Mouse (Mus musculus) forebrain, embryonic 11.5 days (tissue): Measurements from ENCODE around the gene Vmn1r55. TPM values are rescaled to one million over a fixed set of nuclear protein-coding genes. Genes with fewer than 3 reads are reported as not detected.

Experiments
- ATAC-seq: fragments of 200-750 bp; cut with Nextera tagmentation; replicated peaks from 2 replicates; pipeline ENCODE4 v1.8.0; 2017; ENCODE audit warnings: moderate TSS enrichment; ENCODE audit not compliant: low FRiP score
- DNase-seq: peaks from one replicate; pipeline ENCODE4 v3.0.0-alpha.2; 2017; ENCODE audit warnings: low spot score
- H3K27ac ChIP-seq: fragments of 300-500 bp; sonication (generic); 2 replicates; pipeline ENCODE4 v1.5.1; 2014; ENCODE audit warnings: low read depth, low read length
- H3K27me3 ChIP-seq: fragments of 300-500 bp; sonication (generic); 2 replicates; pipeline ENCODE4 v1.6.1; 2014; ENCODE audit warnings: mild to moderate bottlenecking, low read length, mixed read lengths; ENCODE audit not compliant: control insufficient read depth, insufficient read depth
- H3K36me3 ChIP-seq: fragments of 300-500 bp; sonication (generic); 2 replicates; pipeline ENCODE4 v1.6.1; 2014; ENCODE audit warnings: mild to moderate bottlenecking, low read length, moderate library complexity, mixed read lengths; ENCODE audit not compliant: control insufficient read depth, insufficient read depth
- H3K4me1 ChIP-seq: fragments of 300-500 bp; sonication (generic); replicated peaks from 2 replicates; pipeline ENCODE4 v1.6.1; 2014; ENCODE audit warnings: low read length, mixed read lengths; ENCODE audit not compliant: control insufficient read depth, insufficient read depth
- H3K4me2 ChIP-seq: fragments of 300-500 bp; sonication (generic); 2 replicates; pipeline ENCODE4 v1.6.1; 2014; ENCODE audit warnings: low read depth, mild to moderate bottlenecking, low read length, moderate library complexity, mixed read lengths; ENCODE audit not compliant: severe bottlenecking
- H3K4me3 ChIP-seq: fragments of 300-500 bp; sonication (generic); 2 replicates; pipeline ENCODE4 v1.5.1; 2014; ENCODE audit warnings: low read depth, low read length
- H3K9ac ChIP-seq: fragments of 300-500 bp; sonication (generic); 2 replicates; pipeline ENCODE4 v1.6.1; 2014; ENCODE audit warnings: low read length
- H3K9me3 ChIP-seq: fragments of 300-500 bp; sonication (generic); 2 replicates; pipeline ENCODE4 v1.6.1; 2016; ENCODE audit warnings: low read length, mixed read lengths; ENCODE audit not compliant: control insufficient read depth
- WGBS: fragments of 180-500 bp; shearing (Covaris S2); extraction: QIAGEN DNeasy Blood & Tissue Kit; methylation state at CpG from one replicate; pipeline ENCODE4 v1.1.7; 2014; 5-methylcytosine and 5-hydroxymethylcytosine counted together
- polyA plus RNA-seq: library from polyadenylated mRNA; unstranded; fragments of >200 nt; fragmentation: Nextera tagmentation; extraction: Ambion mirVana; gene quantifications from 2 replicates; pipeline ENCODE4 v1.2.1, GENCODE M21; 2014

The Vmn1r55 gene
- polyA plus RNA-seq, 1 experiment from 2014 or later: not detected

DNA sequence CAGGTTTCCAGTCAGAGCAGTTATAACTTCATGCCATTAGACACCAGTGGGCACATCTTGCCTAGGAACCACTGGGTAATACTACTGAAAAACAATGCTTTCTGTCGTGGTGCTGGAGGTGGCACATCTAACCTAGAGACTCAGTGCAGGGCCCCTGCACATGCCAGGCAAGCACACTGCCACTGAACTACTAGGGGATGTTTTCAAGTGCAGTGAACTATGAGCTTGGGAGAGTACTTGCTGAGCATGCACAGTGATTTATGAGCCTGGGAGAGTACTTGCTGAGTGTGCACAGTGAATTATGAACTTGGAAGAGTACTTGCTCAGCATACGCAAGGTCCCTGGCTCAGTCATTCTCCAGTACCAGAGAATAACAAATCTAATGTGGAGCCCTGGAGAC, 46.9 kb downstream of the Vmn1r55 start:
- peaks cover 6% of the 10 kb centered on the region; the same call in 1 of the 2 replicates for H3K36me3 ChIP-seq
- H3K9me3 ChIP-seq: no peaks in the 10 kb centered on the region
- H3K4me1 ChIP-seq: no peaks in the 10 kb centered on the region
- no peak for DNase-seq
- ATAC-seq: no peak
- H3K27me3 ChIP-seq: no peaks in the 10 kb centered on the region
- WGBS: 88% methylated on average over 2 of the region's 2 CpGs
- no peak overlapping the region for H3K27ac ChIP-seq
- no peak overlapping the region for H3K9ac ChIP-seq
- H3K4me2 ChIP-seq: no peak overlapping the region
- H3K4me3 ChIP-seq: no peak overlapping the region

DNA sequence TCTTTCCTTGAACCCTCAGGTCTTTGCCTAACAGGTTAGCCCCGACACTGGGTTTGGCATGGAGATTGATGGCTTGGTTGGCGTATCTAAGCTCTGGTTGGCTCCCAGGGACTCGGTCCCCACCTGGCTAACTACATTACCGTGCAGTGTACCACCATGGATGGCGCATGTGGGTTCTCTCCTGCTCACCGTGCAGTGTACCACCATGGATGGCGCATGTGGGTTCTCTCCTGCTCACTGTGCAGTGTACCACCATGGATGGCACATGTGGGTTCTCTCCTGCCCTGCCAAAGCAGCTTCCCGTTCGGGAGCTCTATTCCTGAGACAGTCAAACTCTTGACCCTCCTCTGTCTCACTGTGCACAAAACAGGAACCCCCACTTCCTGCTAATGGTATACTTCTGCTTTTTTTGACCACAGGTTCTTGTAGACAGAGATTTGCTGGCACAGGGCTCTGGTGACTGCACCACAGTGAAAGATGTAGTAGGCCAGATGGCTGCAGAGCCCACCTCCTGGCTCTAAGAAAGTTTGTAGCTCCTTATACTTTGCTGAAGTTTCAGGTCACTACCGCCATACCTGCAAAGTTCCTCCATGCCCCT, 48.3 kb downstream of the Vmn1r55 start:
- no peak overlapping the region for H3K4me3 ChIP-seq
- 95% methylated on average over 10 of the region's 10 CpGs for WGBS
- DNase-seq: no peak
- no peak overlapping the region for H3K27ac ChIP-seq
- no peak overlapping the region for H3K4me2 ChIP-seq
- H3K27me3 ChIP-seq: no peaks in the 10 kb centered on the region
- peaks cover 6% of the 10 kb centered on the region; the same call in 1 of the 2 replicates for H3K36me3 ChIP-seq
- no peaks in the 10 kb centered on the region for H3K9me3 ChIP-seq
- no peak overlapping the region for H3K9ac ChIP-seq
- ATAC-seq: no peak
- H3K4me1 ChIP-seq: no peaks in the 10 kb centered on the region

DNA sequence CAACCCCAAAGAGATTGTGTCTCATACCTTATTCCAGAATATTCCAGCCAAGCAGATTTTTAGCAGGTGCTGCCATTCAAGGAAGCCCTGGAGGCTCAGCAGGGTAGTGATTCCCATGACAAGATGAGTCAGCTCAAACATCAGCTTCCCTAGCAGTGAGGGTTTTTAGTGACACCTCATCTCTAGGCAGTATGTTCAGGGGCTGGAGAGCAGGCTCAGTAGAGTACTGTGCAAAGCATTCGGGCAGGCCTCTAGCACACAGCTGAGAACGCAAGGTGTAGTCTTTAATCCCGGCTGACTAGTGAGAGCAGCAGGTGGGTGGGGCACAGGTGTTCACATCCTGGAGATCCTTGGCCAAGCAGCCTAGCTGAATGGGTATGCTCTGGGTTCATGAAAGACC, 49.7 kb downstream of the Vmn1r55 start:
- Histone ChIP-seq H3K27ac (no peak overlapping the region), H3K4me1 (no peaks in the 10 kb centered on the region), H3K4me2 (no peak overlapping the region), H3K36me3 (peaks cover 17% of the 10 kb centered on the region; the same call in 1 of the 2 replicates), H3K27me3 (no peaks in the 10 kb centered on the region), H3K4me3 (no peak overlapping the region), H3K9me3 (no peaks in the 10 kb centered on the region), H3K9ac (no peak overlapping the region)
- DNase-seq (no peak), ATAC-seq (no peak)
- 87% methylated on average over 3 of the region's 3 CpGs for WGBS

DNA sequence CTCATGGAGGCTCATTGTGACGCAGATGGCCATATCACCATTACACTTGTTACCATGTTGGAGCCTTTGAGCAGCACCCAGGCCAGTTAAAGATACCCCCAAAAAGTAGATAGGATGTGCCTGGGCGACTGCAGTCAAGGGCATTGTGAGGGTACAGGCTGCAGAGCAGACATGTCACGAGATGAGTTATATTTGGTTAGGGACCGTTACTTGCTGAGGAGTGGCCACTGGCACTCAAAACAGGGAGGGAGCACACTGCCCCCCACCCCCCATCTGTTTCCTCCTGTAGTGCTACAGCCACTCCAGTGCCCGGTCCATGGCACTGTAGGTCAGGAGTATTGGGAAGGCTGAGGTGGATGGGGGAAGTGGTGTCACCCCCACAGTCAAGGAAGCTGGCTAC, 50.7 kb downstream of the Vmn1r55 start:
- H3K36me3 ChIP-seq: peaks cover 18% of the 10 kb centered on the region; the same call in 1 of the 2 replicates
- no peak for ATAC-seq

DNA sequence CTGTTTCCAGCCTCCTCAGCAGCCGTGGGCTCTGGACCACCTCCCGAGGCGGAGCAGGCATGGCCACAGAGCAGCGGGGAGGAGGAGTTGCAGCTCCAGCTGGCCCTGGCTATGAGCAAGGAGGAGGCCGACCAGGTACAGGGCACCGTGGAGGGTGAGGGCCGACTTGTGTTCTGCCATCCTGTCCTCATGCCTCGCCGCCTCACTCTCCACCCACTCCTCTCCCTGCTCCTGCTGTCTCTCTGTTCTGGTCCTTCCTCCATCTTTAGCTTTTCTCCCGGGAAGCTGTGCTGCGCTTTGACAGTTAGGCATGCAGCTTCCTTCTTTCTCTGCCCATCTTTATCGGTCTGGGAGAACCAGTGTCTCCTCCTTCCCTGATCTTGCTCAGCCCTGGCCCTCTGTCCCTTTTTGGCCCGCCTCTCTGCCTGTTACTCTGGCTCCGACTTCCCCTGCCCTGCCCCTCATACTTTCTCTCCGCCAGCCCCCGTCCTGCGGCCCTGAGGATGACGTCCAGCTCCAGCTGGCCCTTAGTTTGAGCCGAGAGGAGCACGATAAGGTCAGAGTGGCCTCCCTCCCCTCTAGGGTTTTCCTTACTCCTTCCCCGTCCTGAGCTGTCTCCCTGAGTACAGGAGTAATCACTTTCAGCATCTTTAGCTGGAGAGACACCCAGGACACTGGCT, 56.5 kb downstream of the Vmn1r55 start:
- DNase-seq (no peak), ATAC-seq (no peak)
- 86% methylated on average over 21 of the region's 21 CpGs for WGBS
- Histone ChIP-seq H3K9ac (no peak overlapping the region), H3K4me2 (no peak overlapping the region), H3K36me3 (peaks cover 15% of the 10 kb centered on the region), H3K27me3 (no peaks in the 10 kb centered on the region), H3K9me3 (no peaks in the 10 kb centered on the region), H3K4me1 (no peaks in the 10 kb centered on the region), H3K4me3 (no peak overlapping the region), H3K27ac (no peak overlapping the region)

More for the DNA sequence above, 50.7 kb downstream of the Vmn1r55 start:
- Histone ChIP-seq H3K9ac (no peak overlapping the region), H3K27ac (no peak overlapping the region), H3K9me3 (no peaks in the 10 kb centered on the region), H3K4me2 (no peak overlapping the region), H3K27me3 (no peaks in the 10 kb centered on the region), H3K4me3 (no peak overlapping the region), H3K4me1 (no peaks in the 10 kb centered on the region)
- no peak for DNase-seq
- WGBS: 96% methylated on average over 5 of the region's 5 CpGs

DNA sequence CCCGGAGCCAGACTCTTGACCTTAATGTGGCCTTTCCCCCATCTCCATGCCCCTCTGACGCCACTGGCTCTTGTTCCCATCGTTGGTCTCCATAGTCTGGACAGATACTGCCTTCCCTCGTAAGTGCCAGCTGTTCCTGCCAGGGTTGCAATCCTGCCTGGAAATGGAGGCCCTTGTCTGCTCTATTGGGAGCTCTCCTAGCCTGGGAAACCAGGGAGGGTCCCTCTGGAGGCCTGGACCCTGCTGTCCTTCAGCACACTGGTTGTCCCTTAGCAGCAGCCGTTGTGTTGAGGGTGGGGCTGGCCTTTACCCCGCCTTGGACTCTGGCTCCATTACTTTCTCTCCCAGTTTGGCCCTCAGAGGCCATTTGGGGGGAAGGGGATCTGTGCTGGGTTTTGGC, 57.1 kb downstream of the Vmn1r55 start:
- H3K4me3 ChIP-seq: no peak overlapping the region
- no peak overlapping the region for H3K27ac ChIP-seq
- no peaks in the 10 kb centered on the region for H3K9me3 ChIP-seq
- no peak overlapping the region for H3K4me2 ChIP-seq
- ATAC-seq: no peak
- WGBS: 90% methylated on average over 6 of the region's 6 CpGs
- no peaks in the 10 kb centered on the region for H3K4me1 ChIP-seq
- no peak overlapping the region for H3K9ac ChIP-seq
- H3K27me3 ChIP-seq: no peaks in the 10 kb centered on the region
- no peak for DNase-seq
- H3K36me3 ChIP-seq: peaks cover 15% of the 10 kb centered on the region

DNA sequence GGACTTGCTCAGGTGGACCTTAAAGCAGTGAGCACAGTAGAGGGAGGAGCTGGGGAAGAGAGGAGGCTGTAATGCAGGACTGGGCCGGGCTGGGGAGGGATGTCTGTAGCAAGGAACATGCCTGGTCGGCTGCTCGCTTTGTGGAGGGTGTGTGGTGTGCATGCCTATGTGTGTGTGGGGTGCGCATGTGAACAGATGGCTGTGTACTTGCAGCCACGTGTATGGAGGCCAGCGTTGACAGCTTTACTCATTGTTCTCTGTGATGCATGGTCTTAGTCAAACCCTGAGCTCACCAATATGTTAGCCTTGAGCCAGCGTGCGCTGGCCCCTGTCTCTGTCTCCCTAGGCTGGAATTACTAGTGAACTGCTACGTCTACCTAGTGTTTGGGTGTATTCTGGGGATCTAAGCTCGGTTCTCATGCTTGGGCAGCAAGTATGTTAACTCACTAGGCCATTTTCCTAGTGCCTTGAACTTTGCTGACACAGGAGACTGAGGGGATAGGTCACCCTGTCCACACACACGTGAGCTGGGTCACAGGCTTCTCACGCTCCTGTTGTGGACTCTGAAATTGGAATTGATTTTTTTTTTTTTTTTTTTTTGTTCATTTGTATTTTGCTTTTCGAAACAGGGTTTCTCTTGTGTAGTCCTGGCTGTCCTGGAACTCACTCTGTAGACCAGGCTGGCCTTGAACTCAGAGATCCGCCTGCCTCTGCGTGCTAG, 58.3 kb downstream of the Vmn1r55 start:
- H3K36me3 ChIP-seq: peaks cover 15% of the 10 kb centered on the region
- H3K4me1 ChIP-seq: no peaks in the 10 kb centered on the region
- H3K27me3 ChIP-seq: no peaks in the 10 kb centered on the region
- no peak overlapping the region for H3K9ac ChIP-seq
- DNase-seq (no peak), ATAC-seq (no peak)
- H3K4me3 ChIP-seq: no peak overlapping the region
- H3K9me3 ChIP-seq: no peaks in the 10 kb centered on the region
- no peak overlapping the region for H3K4me2 ChIP-seq
- no peak overlapping the region for H3K27ac ChIP-seq
- 94% methylated on average over 15 of the region's 15 CpGs for WGBS

DNA sequence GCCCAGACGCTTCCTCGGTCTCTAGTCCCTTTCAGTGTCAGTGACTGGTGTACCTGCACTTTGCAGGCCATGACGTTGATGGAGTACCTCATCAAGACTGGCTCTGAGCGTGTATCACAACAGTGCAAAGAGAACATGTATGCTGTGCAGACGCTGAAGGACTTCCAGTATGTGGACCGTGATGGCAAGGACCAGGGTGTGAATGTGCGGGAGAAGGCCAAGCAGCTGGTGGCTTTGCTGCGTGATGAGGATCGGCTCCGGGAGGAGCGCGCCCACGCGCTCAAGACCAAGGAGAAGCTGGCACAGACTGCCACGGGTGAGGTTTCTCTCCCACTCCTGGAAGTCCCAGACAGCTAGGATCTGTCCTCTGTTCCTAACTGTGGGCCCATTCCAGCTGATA, 59.6 kb downstream of the Vmn1r55 start:
- WGBS: 96% methylated on average over 15 of the region's 15 CpGs
- no peak overlapping the region for H3K4me2 ChIP-seq

More for the DNA sequence above, 59.6 kb downstream of the Vmn1r55 start:
- Histone ChIP-seq H3K4me3 (no peak overlapping the region), H3K4me1 (no peaks in the 10 kb centered on the region), H3K9me3 (no peaks in the 10 kb centered on the region), H3K27me3 (no peaks in the 10 kb centered on the region), H3K36me3 (peaks cover 6% of the 10 kb centered on the region), H3K27ac (no peak overlapping the region), H3K9ac (no peak overlapping the region)
- DNase-seq (no peak), ATAC-seq (no peak)
